8 mouse cellular contexts compared by ENCODE assay signal in genomic region chr2:44513080-44513724, GRCm38 (mm10).
"Had no signal": no experiment of that assay in that cellular context is flagged by ENCODE, and none has a peak within 500 bp of the region (broad histone marks: within the 10 kb centered on the region; RNA-seq: fewer than 3 reads in every experiment).

No protein-coding gene starts in this region.

- H3K27ac ChIP-seq: kidney, postnatal 0 days; liver, embryonic 14.5 days; midbrain, embryonic 13.5 days; stomach, embryonic 15.5 days had no signal

- H3K27me3 ChIP-seq: midbrain, embryonic 13.5 days; stomach, embryonic 15.5 days had no signal

- H3K4me2 ChIP-seq: midbrain, embryonic 13.5 days; stomach, embryonic 15.5 days had no signal

- H3K4me3 ChIP-seq: midbrain, embryonic 13.5 days; stomach, embryonic 15.5 days had no signal

- H3K9ac ChIP-seq: liver, embryonic 14.5 days; midbrain, embryonic 13.5 days; stomach, embryonic 15.5 days had no signal

- H3K4me1 ChIP-seq: stomach, embryonic 15.5 days had no signal

- H3K9me3 ChIP-seq: midbrain, embryonic 13.5 days; stomach, embryonic 15.5 days had no signal

- ATAC-seq: midbrain, embryonic 13.5 days had no signal

- H3K36me3 ChIP-seq: midbrain, embryonic 13.5 days; stomach, embryonic 15.5 days had no signal

- DNase-seq: kidney, adult 9 months; liver; lung, adult 18-20 months; thymus, postnatal 36 days had no signal
